Mouse (Mus musculus): ENCODE data around the gene Mybph. TPM values are rescaled to one million over a fixed set of nuclear protein-coding genes. Genes with fewer than 3 reads are reported as not detected.
"Not testable (repeated sequence)": the region's sequence is repeated elsewhere in the genome, so short reads cannot be mapped to it uniquely, and the experiment has no call there.

Gene Mybph
- polyA plus RNA-seq, 1 experiment from 2014 or later, result not detected

DNA sequence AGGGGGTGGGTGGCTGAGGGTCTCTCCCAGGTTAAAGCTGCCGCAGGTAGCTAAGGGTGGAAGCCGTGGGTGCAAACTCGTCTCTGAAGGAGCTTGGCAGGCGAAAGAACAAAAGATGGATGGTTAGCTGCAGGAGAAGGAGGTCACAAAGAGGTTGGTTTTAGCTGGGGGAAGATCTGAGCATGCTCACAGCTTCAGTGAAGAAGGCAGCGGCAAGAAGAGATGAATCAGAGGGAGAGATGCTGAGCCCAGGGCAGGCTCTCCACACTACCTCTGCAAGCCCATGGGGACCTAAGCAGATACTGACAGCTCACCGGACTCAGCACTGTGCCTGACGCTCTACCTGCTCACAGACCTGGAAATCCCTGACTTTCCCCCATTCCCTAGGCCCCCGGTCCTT is 48.0 kb downstream of the Mybph start:
- Histone ChIP-seq H3K4me1 (peaks cover 8% of the 10 kb centered on the region), H3K27me3 (peaks cover 5% of the 10 kb centered on the region; the same call in 1 of the 2 replicates), H3K9ac (replicated peaks) (no peak overlapping the region), H3K4me3 (no peak overlapping the region), H3K4me2 (replicated peaks) (no peak overlapping the region), H3K9me3 (no peaks in the 10 kb centered on the region), H3K27ac (replicated peaks) (no peak overlapping the region), H3K36me3 (no peaks in the 10 kb centered on the region)
- 77% methylated on average over 8 of the region's 8 CpGs for WGBS
- ATAC-seq (replicated peaks), result no peak

- Histone ChIP-seq H3K27me3 (no peaks in the 10 kb centered on the region), H3K9me3 (no peaks in the 10 kb centered on the region), H3K4me2 (replicated peaks) (no peak overlapping the region), H3K4me1 (peaks cover 8% of the 10 kb centered on the region), H3K36me3 (no peaks in the 10 kb centered on the region), H3K4me3 (no peak overlapping the region), H3K27ac (replicated peaks) (no peak overlapping the region), H3K9ac (replicated peaks) (no peak overlapping the region)
- ATAC-seq (replicated peaks), result no peak
- WGBS, result 74% methylated on average over 2 of the region's 2 CpGs
These were observed 49.0 kb downstream of the Mybph start for GRCm38 (mm10) chr1:134242286-134242685.

DNA sequence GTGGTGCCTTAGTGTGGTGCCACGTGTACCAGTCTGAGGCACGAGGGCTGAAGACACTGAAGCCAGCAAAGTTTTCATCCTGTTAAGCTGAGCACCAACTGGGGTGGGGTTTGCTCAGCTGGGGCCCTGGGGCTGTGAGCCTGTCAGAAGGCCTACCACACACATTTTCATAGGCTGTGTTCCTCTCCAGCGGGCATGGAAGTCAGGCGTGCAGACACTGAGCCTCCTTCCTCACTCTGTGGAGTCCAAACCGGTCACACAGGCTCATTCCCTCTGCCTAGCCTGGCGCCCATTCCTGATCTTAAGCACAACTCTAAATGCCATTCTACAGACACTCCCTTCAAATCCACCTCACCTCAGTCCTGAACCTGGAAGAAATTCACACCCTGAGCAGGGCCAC is 50.3 kb downstream of the Mybph start:
- no peaks in the 10 kb centered on the region for H3K27me3 ChIP-seq
- peaks cover 8% of the 10 kb centered on the region for H3K4me1 ChIP-seq
- no peak overlapping the region for H3K9ac ChIP-seq (replicated peaks)
- no peak overlapping the region for H3K27ac ChIP-seq (replicated peaks)
- WGBS, result 79% methylated on average over 6 of the region's 6 CpGs
- no peak overlapping the region for H3K4me3 ChIP-seq
- H3K36me3 ChIP-seq, result no peaks in the 10 kb centered on the region
- H3K4me2 ChIP-seq (replicated peaks), result no peak overlapping the region
- H3K9me3 ChIP-seq, result no peaks in the 10 kb centered on the region
- ATAC-seq (replicated peaks), result no peak

- WGBS, result 24% methylated on average over 35 of the region's 35 CpGs
These were observed 51.0 kb downstream of the Mybph start for GRCm38 (mm10) chr1:134243948-134244914.

GRCm38 (mm10) chr1:134245004-134245717 is 51.9 kb downstream of the Mybph start:
- Histone ChIP-seq H3K9me3 (no peaks in the 10 kb centered on the region), H3K9ac (replicated peaks) (no peak overlapping the region), H3K4me3 (no peak overlapping the region), H3K27ac (replicated peaks) (no peak overlapping the region), H3K4me1 (peaks cover 8% of the 10 kb centered on the region), H3K4me2 (replicated peaks) (no peak overlapping the region), H3K36me3 (no peaks in the 10 kb centered on the region), H3K27me3 (no peaks in the 10 kb centered on the region)
- no peak for ATAC-seq (replicated peaks)
- WGBS, result 81% methylated on average over 14 of the region's 14 CpGs

More at GRCm38 (mm10) chr1:134243948-134244914, 51.0 kb downstream of the Mybph start:
- H3K27ac ChIP-seq (replicated peaks), result no peak overlapping the region
- no peaks in the 10 kb centered on the region for H3K9me3 ChIP-seq
- peak overlapping the region; percentile 17; the same call in 1 of the 2 replicates for H3K9ac ChIP-seq (replicated peaks)
- H3K4me2 ChIP-seq (replicated peaks), result peak overlapping the region; percentile 42
- peak; percentile 76 for ATAC-seq (replicated peaks)
- H3K4me1 ChIP-seq, result peaks cover 8% of the 10 kb centered on the region
- no peaks in the 10 kb centered on the region for H3K27me3 ChIP-seq
- H3K36me3 ChIP-seq, result no peaks in the 10 kb centered on the region
- peak overlapping the region; percentile 21; the same call in 1 of the 2 replicates for H3K4me3 ChIP-seq

DNA sequence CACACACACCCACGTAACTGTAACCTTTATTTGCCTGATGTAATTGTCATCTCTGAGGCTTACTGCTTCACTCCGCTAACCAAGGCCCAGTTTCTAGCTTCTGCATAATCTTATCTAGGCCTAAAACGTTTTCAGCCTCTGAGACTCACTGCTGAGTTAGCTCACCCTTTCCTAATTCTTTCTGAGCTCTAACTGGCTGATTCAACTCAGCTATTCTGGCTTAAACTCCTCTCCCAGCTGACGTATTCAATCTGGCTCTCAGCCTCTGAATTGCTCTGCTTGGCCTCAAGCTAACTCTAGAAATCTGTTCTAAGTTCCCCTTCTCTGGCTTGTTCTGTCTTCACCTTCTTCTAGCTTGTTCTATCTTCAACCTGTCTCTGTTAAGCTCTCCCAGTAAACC is 53.3 kb downstream of the Mybph start:
- Histone ChIP-seq H3K27ac (replicated peaks) (no peak overlapping the region), H3K4me3 (no peak overlapping the region), H3K4me2 (replicated peaks) (no peak overlapping the region), H3K36me3 (no peaks in the 10 kb centered on the region), H3K27me3 (no peaks in the 10 kb centered on the region), H3K9me3 (no peaks in the 10 kb centered on the region), H3K4me1 (peaks cover 8% of the 10 kb centered on the region), H3K9ac (replicated peaks) (no peak overlapping the region)
- 50% methylated on average over 4 of the region's 4 CpGs for WGBS
- ATAC-seq (replicated peaks), result no peak

DNA sequence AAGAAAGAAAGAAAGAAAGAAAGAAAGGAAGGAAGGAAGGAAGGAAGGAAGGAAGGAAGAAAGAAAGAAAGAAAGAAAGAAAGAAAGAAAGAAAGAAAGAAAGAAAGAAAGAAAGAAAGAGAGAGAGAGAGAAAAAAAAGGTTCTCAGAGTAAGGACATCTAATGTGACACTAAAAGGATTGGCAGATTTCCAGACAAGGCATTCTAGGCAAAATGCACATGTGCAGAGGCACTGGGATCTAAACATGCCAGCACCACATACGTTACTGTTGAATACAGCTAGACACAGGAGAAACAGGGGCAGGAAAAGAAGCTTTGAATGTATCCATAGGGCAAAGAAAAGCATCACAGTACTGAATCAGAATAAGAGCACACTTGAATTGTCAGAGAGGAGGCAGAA is 56.4 kb downstream of the Mybph start:
- H3K36me3 ChIP-seq; H3K9ac ChIP-seq (replicated peaks); H3K4me3 ChIP-seq; H3K4me1 ChIP-seq; H3K27me3 ChIP-seq; ATAC-seq (replicated peaks); H3K4me2 ChIP-seq (replicated peaks); H3K9me3 ChIP-seq; H3K27ac ChIP-seq (replicated peaks): not testable (repeated sequence)
- WGBS, result 29% methylated on average over 1 of the region's 1 CpGs

Other genes with a start within 250 kb of the Mybph start
- 4.2 and 6.4 TPM in 2 replicates for gene Fmod, start 156.2 kb upstream of the Mybph start, polyA plus RNA-seq (2015; fragmentation: Nextera tagmentation; extraction: Ambion mirVana)
- 69.4 and 76.8 TPM in 2 replicates for gene Btg2, start 114.3 kb upstream of the Mybph start, polyA plus RNA-seq (2015; fragmentation: Nextera tagmentation; extraction: Ambion mirVana)
- gene Chit1, start 82.2 kb upstream of the Mybph start, polyA plus RNA-seq (2015; fragmentation: Nextera tagmentation; extraction: Ambion mirVana), result 0.17 and 0.24 TPM in 2 replicates
- gene Chil1, start 11.3 kb upstream of the Mybph start, polyA plus RNA-seq (2015; fragmentation: Nextera tagmentation; extraction: Ambion mirVana), result 3.2 and 3.7 TPM in 2 replicates
- 14.0 and 15.7 TPM in 2 replicates for gene Adora1, start 42.0 kb downstream of the Mybph start, polyA plus RNA-seq (2015; fragmentation: Nextera tagmentation; extraction: Ambion mirVana)
- 0.22 TPM in 1 of 2 replicates, not detected in the other for gene Myog, start 96.5 kb downstream of the Mybph start, polyA plus RNA-seq (2015; fragmentation: Nextera tagmentation; extraction: Ambion mirVana)
- gene Ppfia4, start 139.5 kb downstream of the Mybph start, polyA plus RNA-seq (2015; fragmentation: Nextera tagmentation; extraction: Ambion mirVana), result 9.3 and 11.3 TPM in 2 replicates
- gene Tmem183a, start 168.5 kb downstream of the Mybph start, polyA plus RNA-seq (2015; fragmentation: Nextera tagmentation; extraction: Ambion mirVana), result 139 and 150 TPM in 2 replicates
- gene 4933406M09Rik, start 192.5 kb downstream of the Mybph start, polyA plus RNA-seq (2015; fragmentation: Nextera tagmentation; extraction: Ambion mirVana), result not detected in 2 replicates
- gene Cyb5r1, start 212.1 kb downstream of the Mybph start, polyA plus RNA-seq (2015; fragmentation: Nextera tagmentation; extraction: Ambion mirVana), result 19.4 and 21.7 TPM in 2 replicates
- 62.6 and 63.4 TPM in 2 replicates for gene Adipor1, start 221.9 kb downstream of the Mybph start, polyA plus RNA-seq (2015; fragmentation: Nextera tagmentation; extraction: Ambion mirVana)